Mouse (Mus musculus): ENCODE measurements around the gene Bcl2l13.
"Not testable (repeated sequence)": the region's sequence is repeated elsewhere in the genome, so short reads cannot be mapped to it uniquely, and the experiment has no call there.

Gene Bcl2l13

DNA sequence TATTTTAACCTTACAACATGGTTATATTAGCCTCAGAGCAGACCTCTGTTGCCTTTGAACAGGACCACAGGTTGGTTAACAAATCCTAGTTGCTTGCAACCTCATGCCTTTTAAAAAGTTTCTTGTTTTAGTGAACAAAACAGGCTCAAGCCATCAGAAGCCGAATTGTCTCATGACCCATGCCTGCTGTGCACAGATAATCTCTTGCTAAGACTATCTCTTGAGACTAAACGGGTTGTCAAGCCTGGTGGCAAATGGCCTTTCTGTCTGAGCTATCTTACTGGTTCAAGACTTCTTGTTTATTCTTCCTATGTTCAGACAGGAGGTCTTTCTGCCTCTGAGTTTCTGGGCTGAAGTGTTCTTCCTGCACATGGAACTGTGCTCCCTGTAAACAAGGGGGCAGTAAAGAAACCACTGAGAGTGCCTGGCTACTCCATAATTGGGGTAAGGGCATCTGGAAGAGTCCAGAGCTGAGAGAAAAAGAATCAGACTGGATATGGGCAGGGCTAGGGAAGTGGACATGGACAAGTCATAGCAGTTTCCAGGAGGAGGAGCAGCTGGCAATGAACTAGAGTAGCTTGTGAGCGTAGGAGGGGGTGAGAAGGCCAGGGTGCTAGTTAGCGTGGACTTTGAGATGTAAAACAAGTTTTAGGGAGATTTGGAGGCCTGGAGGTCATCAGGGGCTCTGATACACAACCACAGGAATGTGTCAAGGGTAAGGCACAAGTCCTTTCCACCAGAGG, 5.0 kb upstream of the Bcl2l13 start:
- DNase-seq (ENCODE audit: low spot score in 2 of 2): no peak

- DNase-seq (ENCODE audit: low spot score in 2 of 2): no peak
These were observed 3.9 kb upstream of the Bcl2l13 start for GRCm38 (mm10) chr6:120832097-120832496.

GRCm38 (mm10) chr6:120834766-120835321, 1.2 kb upstream of the Bcl2l13 start:
- DNase-seq (ENCODE audit: low spot score in 2 of 2): no peak

DNA sequence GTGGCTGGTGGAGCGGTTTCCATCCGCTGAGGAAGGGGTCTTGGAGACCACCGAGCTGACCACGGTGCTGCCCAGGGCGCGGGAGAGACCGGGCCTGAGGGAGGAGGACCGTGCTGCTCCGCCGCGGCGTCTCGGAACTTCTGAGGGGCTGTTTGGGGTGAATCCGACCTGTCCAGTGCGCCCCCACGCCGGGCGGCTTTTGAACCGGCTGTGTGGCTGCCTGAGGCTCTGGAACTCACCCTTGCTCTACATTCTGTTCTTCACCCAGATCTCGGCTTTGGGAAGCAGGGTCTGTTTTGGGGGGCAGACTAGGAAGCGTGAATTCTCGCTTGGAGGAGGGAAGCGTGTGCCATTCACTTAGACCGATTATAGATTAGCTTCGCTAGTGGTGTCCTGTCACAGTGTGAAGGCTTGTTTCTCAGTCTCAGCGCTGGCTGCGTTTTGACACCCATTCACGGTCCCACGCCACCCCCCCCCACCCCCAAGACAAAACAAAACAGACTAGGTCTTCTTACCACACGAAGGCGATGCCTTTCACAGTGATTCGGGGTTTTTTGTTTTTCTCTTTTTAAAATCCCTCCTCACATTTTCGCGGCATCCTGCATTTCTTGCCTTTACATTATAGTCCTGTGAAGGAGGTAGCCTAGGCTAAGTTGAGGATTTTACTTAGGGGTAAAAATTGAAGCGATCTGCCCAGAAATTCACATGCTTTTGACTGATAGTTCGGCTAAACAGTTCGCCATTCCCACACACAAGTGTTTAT, 558 bp downstream of the Bcl2l13 start:
- DNase-seq (ENCODE audit: low spot score in 2 of 2): peak in 1 of 2 experiments; percentile 37

DNA sequence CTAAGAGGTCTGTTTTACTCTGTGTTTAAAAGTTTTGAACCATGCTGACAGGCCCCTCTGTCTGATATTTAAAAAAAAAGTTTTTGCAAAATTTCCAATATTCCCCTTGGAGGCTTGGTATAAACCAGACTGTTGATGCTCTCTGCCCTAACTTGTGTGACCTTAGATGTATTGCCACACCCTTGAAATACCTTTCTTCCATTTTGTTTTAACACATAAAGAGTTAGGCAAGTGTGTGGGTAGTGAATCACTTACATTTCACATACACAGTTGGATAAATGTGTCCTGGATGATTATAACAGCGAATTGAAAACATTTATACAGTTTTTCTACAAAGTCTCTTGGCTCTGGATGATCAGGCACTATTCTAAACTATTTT, 1.1 kb downstream of the Bcl2l13 start:
- DNase-seq (ENCODE audit: low spot score in 2 of 2): no peak

DNA sequence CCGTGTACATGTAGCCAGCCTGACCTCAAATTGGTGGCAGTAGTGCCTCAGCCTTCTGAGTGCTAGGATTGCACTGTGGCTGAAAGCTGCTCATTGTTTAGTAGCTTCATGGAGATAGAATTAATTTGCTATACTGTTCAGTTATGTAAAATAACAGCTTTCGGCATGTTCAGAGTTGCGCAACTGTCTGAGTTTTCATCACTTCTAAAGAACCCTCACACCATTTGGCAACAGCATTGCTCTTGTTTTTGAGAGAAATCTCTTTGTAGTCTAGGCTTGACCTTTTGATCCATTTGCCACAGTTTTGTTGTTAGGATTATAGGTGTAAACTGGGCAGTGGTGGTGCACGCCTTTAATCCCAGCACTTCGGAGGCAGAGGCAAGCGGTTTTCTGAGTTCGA, 4.2 kb downstream of the Bcl2l13 start:
- DNase-seq (ENCODE audit: low spot score in 2 of 2): no peak

DNA sequence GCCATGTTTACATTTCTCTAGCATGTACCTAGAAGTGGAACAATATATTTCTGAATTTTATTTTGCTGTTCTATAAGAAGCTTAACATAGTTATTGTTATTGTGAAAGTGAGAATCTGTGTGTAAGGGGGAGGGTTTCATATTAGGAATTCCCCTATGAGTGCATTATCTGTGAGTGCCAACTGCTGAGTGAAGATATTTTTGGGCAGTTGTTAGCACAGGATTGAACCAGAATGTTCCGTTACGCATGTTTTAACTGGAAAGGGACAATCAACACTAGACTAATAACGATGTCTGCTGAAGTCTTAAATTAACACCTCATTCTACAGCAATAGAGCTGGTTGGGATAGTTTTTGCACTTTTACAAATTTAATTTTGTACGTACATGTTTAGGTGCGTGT, 5.7 kb downstream of the Bcl2l13 start:
- no peak for DNase-seq (ENCODE audit: low spot score in 2 of 2)

DNA sequence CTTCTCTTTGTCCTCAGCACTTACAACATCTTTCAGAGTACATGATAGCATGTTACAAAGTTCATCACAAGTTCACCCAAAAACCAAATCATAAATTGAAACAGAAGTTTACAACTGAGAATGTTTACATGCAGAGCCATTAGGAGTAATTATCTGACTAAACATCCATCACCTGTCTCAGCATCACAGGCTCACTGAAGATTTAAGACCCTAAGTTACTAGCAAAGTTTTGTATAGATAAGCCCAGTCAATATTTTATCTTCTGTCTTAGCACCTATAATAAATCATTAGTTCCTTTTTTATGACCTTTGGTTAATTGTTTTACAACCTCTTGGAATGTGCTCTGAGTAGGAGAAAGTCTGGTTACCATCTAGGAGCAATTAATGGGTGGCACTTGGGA, 14.7 kb downstream of the Bcl2l13 start:
- not testable (repeated sequence) for DNase-seq (ENCODE audit: low spot score in 2 of 2)

GRCm38 (mm10) chr6:120854413-120854812, 18.4 kb downstream of the Bcl2l13 start:
- no peak for DNase-seq (ENCODE audit: low spot score in 2 of 2)

DNA sequence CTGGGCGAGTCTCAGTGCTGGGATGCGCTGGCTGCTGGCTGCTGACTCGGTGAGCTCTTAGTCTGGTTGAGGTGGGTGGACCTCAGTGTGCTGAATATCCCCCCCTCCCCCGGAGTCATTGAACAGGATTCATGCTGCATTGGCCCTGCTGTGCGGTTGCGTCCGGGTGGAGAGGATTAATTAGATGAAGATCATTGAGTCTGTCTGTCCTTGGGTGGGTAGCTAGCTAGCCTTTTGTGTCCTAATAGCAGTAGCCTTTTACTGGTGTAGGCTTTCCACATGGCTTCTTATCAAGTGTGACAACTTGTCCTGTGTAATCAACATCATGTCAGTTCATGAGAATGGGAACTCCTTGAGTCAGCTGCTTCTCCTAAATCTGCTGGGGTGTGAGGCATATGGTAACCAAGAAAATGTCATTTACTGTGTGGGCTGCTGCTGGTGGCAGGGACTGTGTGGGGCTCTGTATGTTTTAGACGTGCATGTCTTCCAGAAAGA, 22.3 kb downstream of the Bcl2l13 start:
- no peak for DNase-seq (ENCODE audit: low spot score in 2 of 2)

DNA sequence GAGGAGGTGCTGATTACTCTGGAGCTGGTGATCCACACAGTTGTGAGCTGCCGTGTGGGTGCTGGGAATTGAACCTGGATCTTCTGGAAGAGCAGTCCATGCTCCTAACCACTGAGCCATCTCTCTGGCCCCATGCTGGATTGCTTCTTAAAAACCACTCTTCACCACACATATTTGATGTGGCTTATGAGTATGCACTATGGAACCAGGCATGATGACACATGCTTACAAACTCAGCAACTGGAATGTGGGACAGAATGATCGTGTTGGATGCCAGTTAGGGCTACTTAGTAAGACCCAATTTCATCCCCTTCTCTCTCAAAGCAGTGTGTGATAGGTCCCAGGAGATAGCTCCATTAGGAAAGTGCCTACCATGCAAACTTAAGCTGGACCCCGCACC, 24.1 kb downstream of the Bcl2l13 start:
- DNase-seq (ENCODE audit: low spot score in 2 of 2): no peak

GRCm38 (mm10) chr6:120866051-120866814, 30.2 kb downstream of the Bcl2l13 start:
- no peak for DNase-seq (ENCODE audit: low spot score in 2 of 2)

GRCm38 (mm10) chr6:120868824-120869223, 32.8 kb downstream of the Bcl2l13 start:
- no peak for DNase-seq (ENCODE audit: low spot score in 2 of 2)

DNA sequence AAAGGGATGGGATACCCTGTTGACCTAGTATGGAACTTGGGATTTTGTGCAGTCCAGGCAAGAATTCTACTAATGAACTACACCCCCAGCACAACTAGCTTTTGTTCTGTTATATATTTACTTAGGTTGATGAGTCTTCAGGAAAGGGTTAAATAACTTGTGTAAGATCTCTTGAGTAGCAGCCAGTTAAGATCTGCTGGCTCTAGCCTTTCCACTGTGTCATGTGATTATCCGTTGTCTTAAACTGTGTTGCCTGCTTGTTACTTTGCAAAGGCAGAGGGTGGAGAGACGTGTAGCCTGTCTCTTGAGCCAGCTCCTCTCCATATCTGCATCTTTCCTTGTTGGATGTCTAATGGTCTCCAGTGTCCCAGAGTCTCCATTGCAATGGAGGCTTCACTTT, 35.3 kb downstream of the Bcl2l13 start:
- no peak for DNase-seq (ENCODE audit: low spot score in 2 of 2)

DNA sequence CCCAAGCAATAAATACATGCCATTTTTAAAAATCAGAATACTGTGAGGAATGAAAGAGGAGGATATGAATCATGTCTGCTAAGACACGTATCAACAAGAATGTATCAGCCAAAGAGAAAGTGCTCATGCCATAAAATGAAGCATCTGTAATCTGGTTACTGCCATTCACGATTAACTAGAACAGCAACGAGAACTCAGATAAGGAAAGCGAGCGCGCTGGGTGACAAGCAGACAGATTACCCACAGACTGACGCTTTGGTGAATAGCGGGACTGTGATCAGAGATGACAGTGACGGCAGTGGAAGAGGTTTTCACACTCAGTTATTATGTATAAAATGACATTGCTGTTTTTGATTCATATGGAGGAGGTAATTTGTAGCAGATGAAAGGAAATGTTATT, 37.9 kb downstream of the Bcl2l13 start:
- no peak for DNase-seq (ENCODE audit: low spot score in 2 of 2)

- no peak for DNase-seq (ENCODE audit: low spot score in 2 of 2)
These were observed 43.0 kb downstream of the Bcl2l13 start for GRCm38 (mm10) chr6:120879046-120879445.

- no peak for DNase-seq (ENCODE audit: low spot score in 2 of 2)
These were observed 48.4 kb downstream of the Bcl2l13 start for GRCm38 (mm10) chr6:120884436-120884835.

DNA sequence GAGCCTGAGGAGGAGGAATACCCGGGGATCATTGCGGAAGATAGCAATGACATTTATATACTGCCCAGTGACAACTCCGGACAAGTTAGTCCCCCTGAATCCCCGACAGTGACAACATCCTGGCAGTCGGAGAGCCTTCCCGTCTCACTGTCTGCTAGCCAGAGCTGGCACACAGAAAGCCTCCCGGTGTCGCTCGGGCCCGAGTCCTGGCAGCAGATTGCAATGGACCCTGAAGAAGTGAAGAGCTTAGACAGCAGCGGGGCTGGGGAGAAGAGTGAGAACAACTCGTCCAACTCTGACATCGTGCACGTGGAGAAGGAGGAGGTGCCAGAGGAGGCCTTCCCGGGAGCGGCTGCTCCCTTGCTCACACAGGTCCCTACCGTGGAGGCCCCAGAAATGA, 50.7 kb downstream of the Bcl2l13 start:
- DNase-seq (ENCODE audit: low spot score in 2 of 2): no peak

GRCm38 (mm10) chr6:120894089-120894488, 58.1 kb downstream of the Bcl2l13 start:
- DNase-seq (ENCODE audit: low spot score in 2 of 2): no peak

DNA sequence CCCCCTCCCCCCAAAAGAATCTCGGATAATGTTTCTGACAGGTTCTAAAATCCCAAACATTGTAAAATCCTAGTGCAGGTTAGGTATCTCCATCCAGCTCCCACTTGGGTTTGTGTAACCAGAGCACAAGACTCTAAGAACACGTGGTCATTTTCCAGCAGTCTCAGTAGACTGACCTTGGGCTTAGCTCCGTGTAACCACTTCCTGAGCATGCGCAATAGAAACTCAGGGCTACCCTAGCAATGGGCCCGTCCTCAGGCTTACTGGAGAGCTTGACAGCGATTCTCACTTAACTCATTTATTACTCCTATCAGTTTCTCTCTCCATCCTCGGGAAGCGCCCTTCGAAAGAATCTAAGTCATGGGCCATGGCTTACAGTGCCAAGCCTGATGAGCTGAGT, 58.5 kb downstream of the Bcl2l13 start:
- DNase-seq (ENCODE audit: low spot score in 2 of 2): no peak

DNA sequence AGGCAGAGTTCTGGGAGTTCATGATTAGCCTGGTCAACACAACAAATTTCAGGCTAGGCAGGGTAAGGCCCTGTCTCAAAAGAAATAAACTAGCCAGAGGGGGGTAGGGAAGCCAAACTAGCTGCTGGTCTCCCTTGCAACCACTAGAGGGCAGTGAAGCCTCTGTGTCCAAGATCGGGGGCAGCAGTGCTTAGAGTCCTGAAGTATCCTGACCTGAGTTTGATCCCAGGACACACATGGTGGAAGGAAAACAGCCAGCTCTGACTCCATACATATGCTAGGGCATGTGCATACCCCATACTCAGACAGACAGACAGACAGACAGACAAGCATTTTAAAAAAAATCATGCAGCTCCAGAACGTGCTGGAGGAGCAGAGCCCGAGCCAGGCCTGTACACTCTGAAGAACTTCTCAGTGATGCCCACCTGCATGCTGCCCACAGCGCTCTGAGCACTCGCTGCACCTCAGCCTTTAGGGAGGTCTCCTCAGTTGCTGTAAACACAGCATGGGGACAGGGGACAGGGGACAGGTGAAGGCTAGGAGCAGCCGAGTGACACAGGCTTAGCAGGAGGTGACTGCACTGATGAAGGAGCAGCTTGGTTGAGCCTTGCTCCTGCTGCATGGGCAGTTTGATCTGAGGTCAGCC, 62.3 kb downstream of the Bcl2l13 start:
- DNase-seq (ENCODE audit: low spot score in 2 of 2): peak in 1 of 2 experiments; percentile 65
